Mouse (Mus musculus): ENCODE measurements around the gene Hdac2. TPM values are rescaled to one million over a fixed set of nuclear protein-coding genes. Genes with fewer than 3 reads are reported as not detected.

Hdac2 gene
- polyA plus RNA-seq, 1 experiment from 2014 or later: 460 TPM

DNA sequence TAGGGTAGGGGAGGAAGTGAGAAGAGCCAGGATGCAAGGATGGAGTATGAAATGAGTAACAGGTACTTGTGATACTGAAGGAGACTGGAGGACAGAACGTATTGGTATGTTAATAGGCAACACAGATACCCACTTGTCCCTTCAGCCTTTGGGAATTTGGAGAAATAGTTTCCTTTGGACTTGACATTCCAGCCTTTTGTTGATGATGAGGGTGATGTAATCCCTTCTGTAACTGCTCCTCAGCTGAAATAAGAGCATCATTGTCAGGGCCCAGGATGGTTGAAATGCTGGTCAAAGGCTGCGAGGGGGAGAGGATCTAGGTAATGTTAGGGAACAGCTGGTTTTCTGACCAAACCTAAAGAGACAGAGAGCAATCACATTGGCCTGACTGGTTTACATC lies 54.3 kb downstream of the Hdac2 start:
- Histone ChIP-seq H3K9me3 (ENCODE audit: control insufficient read depth, low read length) (no peaks in the 10 kb centered on the region), H3K4me3 (ENCODE audit: low read depth, low read length) (no peak overlapping the region), H3K27me3 (ENCODE audit: control insufficient read depth, insufficient read depth, low read length) (no peaks in the 10 kb centered on the region), H3K27ac (ENCODE audit: low read depth, low read length) (no peak overlapping the region), H3K4me2 (replicated peaks; ENCODE audit: low read depth, low read length) (no peak overlapping the region), H3K36me3 (ENCODE audit: control insufficient read depth, insufficient read depth, low read length) (no peaks in the 10 kb centered on the region), H3K4me1 (replicated peaks; ENCODE audit: control insufficient read depth, insufficient read depth, low read length) (no peaks in the 10 kb centered on the region), H3K9ac (ENCODE audit: low read depth, low read length) (no peak overlapping the region)
- 78% methylated on average over 2 of the region's 2 CpGs for WGBS
- ATAC-seq (ENCODE audit: low FRiP score) (no peak), DNase-seq (ENCODE audit: low spot score) (no peak)

DNA sequence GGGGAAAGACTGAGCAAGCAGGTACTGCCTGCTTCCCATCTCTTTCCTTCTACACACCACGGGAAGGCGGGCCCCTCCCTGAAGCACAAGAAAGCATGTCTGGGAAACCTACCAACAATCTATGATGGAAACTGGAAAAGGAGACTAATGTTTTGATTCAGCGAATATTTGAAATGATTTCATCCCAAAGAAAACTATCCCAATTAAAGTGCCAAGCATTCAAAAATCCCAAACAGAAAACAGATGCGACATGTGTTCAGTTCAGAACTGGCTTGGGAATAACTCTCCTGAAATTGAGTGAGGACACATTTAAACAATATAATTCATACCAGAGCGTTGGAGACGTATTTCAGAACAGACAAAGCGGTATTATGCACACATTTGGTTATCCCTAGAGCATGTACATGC lies 60.8 kb downstream of the Hdac2 start:
- Histone ChIP-seq H3K4me1 (replicated peaks; ENCODE audit: control insufficient read depth, insufficient read depth, low read length) (no peaks in the 10 kb centered on the region), H3K9ac (ENCODE audit: low read depth, low read length) (no peak overlapping the region), H3K4me2 (replicated peaks; ENCODE audit: low read depth, low read length) (no peak overlapping the region), H3K4me3 (ENCODE audit: low read depth, low read length) (no peak overlapping the region), H3K27ac (ENCODE audit: low read depth, low read length) (no peak overlapping the region), H3K27me3 (ENCODE audit: control insufficient read depth, insufficient read depth, low read length) (no peaks in the 10 kb centered on the region), H3K9me3 (ENCODE audit: control insufficient read depth, low read length) (no peaks in the 10 kb centered on the region), H3K36me3 (ENCODE audit: control insufficient read depth, insufficient read depth, low read length) (no peaks in the 10 kb centered on the region)
- DNase-seq (ENCODE audit: low spot score) (no peak), ATAC-seq (ENCODE audit: low FRiP score) (no peak)
- WGBS: 87% methylated on average over 7 of the region's 7 CpGs

GRCm38 (mm10) chr10:37047661-37048098 lies 73.3 kb downstream of the Hdac2 start:
- WGBS: 82% methylated on average over 8 of the region's 8 CpGs
- no peak for DNase-seq (ENCODE audit: low spot score)

More at GRCm38 (mm10) chr10:37047661-37048098, 73.3 kb downstream of the Hdac2 start:
- ATAC-seq (ENCODE audit: low FRiP score): no peak
- Histone ChIP-seq H3K9me3 (ENCODE audit: control insufficient read depth, low read length) (no peaks in the 10 kb centered on the region), H3K27ac (ENCODE audit: low read depth, low read length) (no peak overlapping the region), H3K27me3 (ENCODE audit: control insufficient read depth, insufficient read depth, low read length) (no peaks in the 10 kb centered on the region), H3K4me2 (replicated peaks; ENCODE audit: low read depth, low read length) (no peak overlapping the region), H3K36me3 (ENCODE audit: control insufficient read depth, insufficient read depth, low read length) (no peaks in the 10 kb centered on the region), H3K9ac (ENCODE audit: low read depth, low read length) (no peak overlapping the region), H3K4me3 (ENCODE audit: low read depth, low read length) (no peak overlapping the region), H3K4me1 (replicated peaks; ENCODE audit: control insufficient read depth, insufficient read depth, low read length) (no peaks in the 10 kb centered on the region)

Other genes starting within 250 kb of the Hdac2 start
- 407 and 453 TPM in 2 replicates for gene Marcks, start 164.4 kb downstream of the Hdac2 start, polyA plus RNA-seq (2014; fragmentation: Nextera tagmentation; extraction: Ambion mirVana)

Measured in hindbrain, embryonic 11.5 days (tissue).